Mouse (Mus musculus) heart, embryonic 16.5 days (tissue): ENCODE measurements around the gene Tmem182. TPM values are rescaled to one million over a fixed set of nuclear protein-coding genes. Genes with fewer than 3 reads are reported as not detected.

Experiments used
- ATAC-seq: fragments of 200-750 bp; cut with Nextera tagmentation; replicated peaks from 2 replicates; pipeline ENCODE4 v1.8.0; 2017; ENCODE audit warnings: moderate number of reproducible peaks; ENCODE audit not compliant: insufficient read depth, low FRiP score; ENCODE audit errors: extremely low read depth
- H3K27ac ChIP-seq: fragments of 300-500 bp; sonication (generic); 2 replicates; pipeline ENCODE4 v1.5.1; 2014; ENCODE audit warnings: mild to moderate bottlenecking, low read length, control low read depth, moderate library complexity
- H3K27me3 ChIP-seq: fragments of 300-500 bp; sonication (generic); 2 replicates; pipeline ENCODE4 v1.6.1; 2014; ENCODE audit warnings: low read length, mixed read lengths; ENCODE audit not compliant: control insufficient read depth, insufficient read depth
- H3K36me3 ChIP-seq: fragments of 300-500 bp; sonication (generic); 2 replicates; pipeline ENCODE4 v1.6.1; 2014; ENCODE audit not compliant: control insufficient read depth, insufficient read depth
- H3K4me1 ChIP-seq: fragments of 300-500 bp; sonication (generic); 2 replicates; pipeline ENCODE4 v1.6.1; 2014; ENCODE audit warnings: low read length, mixed read lengths; ENCODE audit not compliant: control insufficient read depth, insufficient read depth
- H3K4me2 ChIP-seq: fragments of 300-500 bp; sonication (generic); 2 replicates; pipeline ENCODE4 v1.6.1; 2014; ENCODE audit warnings: low read depth, mild to moderate bottlenecking, control low read depth, low read length
- H3K4me3 ChIP-seq: fragments of 300-500 bp; sonication (generic); 2 replicates; pipeline ENCODE4 v1.5.1; 2014; ENCODE audit warnings: mild to moderate bottlenecking, control low read depth, low read length
- H3K9ac ChIP-seq: fragments of 300-500 bp; sonication (generic); 2 replicates; pipeline ENCODE4 v1.6.1; 2014; ENCODE audit warnings: low read length, control low read depth
- H3K9me3 ChIP-seq: fragments of 300-500 bp; sonication (generic); replicated peaks from 2 replicates; pipeline ENCODE4 v1.6.1; 2016; ENCODE audit warnings: low read length; ENCODE audit not compliant: control insufficient read depth
- WGBS: fragments of 180-500 bp; shearing (Covaris S2); extraction: QIAGEN DNeasy Blood & Tissue Kit; methylation state at CpG from one replicate; pipeline ENCODE4 v1.1.7; 2014; 5-methylcytosine and 5-hydroxymethylcytosine counted together
- polyA plus RNA-seq: library from polyadenylated mRNA; unstranded; fragments of >200 nt; fragmentation: Nextera tagmentation; extraction: Ambion mirVana; gene quantifications from 2 replicates; pipeline ENCODE4 v1.2.1, GENCODE M21; 2015

Tmem182 gene
- polyA plus RNA-seq, 1 experiment from 2014 or later: 58.2 TPM

GRCm38 (mm10) chr1:40888396-40889040, 83.1 kb downstream of the Tmem182 start:
- H3K4me3 ChIP-seq: no peak overlapping the region
- H3K36me3 ChIP-seq: no peaks in the 10 kb centered on the region
- no peak overlapping the region for H3K4me2 ChIP-seq
- H3K4me1 ChIP-seq: peaks cover 6% of the 10 kb centered on the region
- no peak for ATAC-seq
- WGBS: 90% methylated on average over 8 of the region's 8 CpGs
- H3K9ac ChIP-seq: no peak overlapping the region
- H3K27ac ChIP-seq: no peak overlapping the region
- no peaks in the 10 kb centered on the region for H3K9me3 ChIP-seq
- no peaks in the 10 kb centered on the region for H3K27me3 ChIP-seq

GRCm38 (mm10) chr1:40889617-40890016, 84.2 kb downstream of the Tmem182 start:
- no peaks in the 10 kb centered on the region for H3K36me3 ChIP-seq
- H3K4me2 ChIP-seq: no peak overlapping the region
- no peak for ATAC-seq
- no peaks in the 10 kb centered on the region for H3K27me3 ChIP-seq
- no peak overlapping the region for H3K4me3 ChIP-seq
- H3K9ac ChIP-seq: no peak overlapping the region
- 88% methylated on average over 14 of the region's 14 CpGs for WGBS
- peaks cover 6% of the 10 kb centered on the region for H3K4me1 ChIP-seq
- H3K27ac ChIP-seq: no peak overlapping the region
- no peaks in the 10 kb centered on the region for H3K9me3 ChIP-seq

GRCm38 (mm10) chr1:40890246-40890645, 84.8 kb downstream of the Tmem182 start:
- no peaks in the 10 kb centered on the region for H3K9me3 ChIP-seq
- H3K9ac ChIP-seq: no peak overlapping the region
- no peaks in the 10 kb centered on the region for H3K27me3 ChIP-seq
- ATAC-seq: no peak
- H3K4me3 ChIP-seq: no peak overlapping the region
- no peak overlapping the region for H3K4me2 ChIP-seq
- no peak overlapping the region for H3K27ac ChIP-seq
- WGBS: 63% methylated on average over 8 of the region's 8 CpGs
- H3K4me1 ChIP-seq: peaks cover 6% of the 10 kb centered on the region
- no peaks in the 10 kb centered on the region for H3K36me3 ChIP-seq

DNA sequence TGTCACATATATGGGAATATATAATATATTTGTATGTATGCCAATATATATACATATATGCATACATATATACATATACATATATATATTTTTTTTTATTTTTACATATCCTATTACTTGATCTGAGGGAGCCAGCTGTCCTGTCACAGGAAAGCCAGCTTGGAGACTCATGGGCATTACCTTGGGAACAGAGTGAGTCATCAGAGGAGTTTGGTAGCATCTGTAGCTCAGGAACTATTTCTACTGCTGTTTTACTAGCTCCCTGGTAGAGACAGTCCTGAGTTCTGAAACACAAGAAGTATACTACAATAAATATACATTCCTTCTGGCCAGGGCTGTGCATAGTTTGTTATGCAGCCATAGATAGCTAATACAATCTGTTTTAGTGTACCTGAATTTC, 98.3 kb downstream of the Tmem182 start:
- no peak overlapping the region for H3K4me3 ChIP-seq
- no peak overlapping the region for H3K9ac ChIP-seq
- ATAC-seq: no peak
- no peaks in the 10 kb centered on the region for H3K36me3 ChIP-seq
- H3K4me2 ChIP-seq: no peak overlapping the region
- H3K9me3 ChIP-seq: no peaks in the 10 kb centered on the region
- no peaks in the 10 kb centered on the region for H3K4me1 ChIP-seq
- H3K27ac ChIP-seq: no peak overlapping the region
- no peaks in the 10 kb centered on the region for H3K27me3 ChIP-seq

Other genes starting within 250 kb of the Tmem182 start
- 0.09 TPM in 1 of 2 replicates, not detected in the other for gene Slc9a4, start 225.5 kb upstream of the Tmem182 start, polyA plus RNA-seq
- 0.42 and 0.96 TPM in 2 replicates for gene Slc9a2, start 125.0 kb upstream of the Tmem182 start, polyA plus RNA-seq
- gene Mfsd9, start 14.9 kb upstream of the Tmem182 start, polyA plus RNA-seq: 1.6 and 1.7 TPM in 2 replicates